Mouse (Mus musculus): Measurements from ENCODE around the gene Cdx4.

The Cdx4 gene

DNA sequence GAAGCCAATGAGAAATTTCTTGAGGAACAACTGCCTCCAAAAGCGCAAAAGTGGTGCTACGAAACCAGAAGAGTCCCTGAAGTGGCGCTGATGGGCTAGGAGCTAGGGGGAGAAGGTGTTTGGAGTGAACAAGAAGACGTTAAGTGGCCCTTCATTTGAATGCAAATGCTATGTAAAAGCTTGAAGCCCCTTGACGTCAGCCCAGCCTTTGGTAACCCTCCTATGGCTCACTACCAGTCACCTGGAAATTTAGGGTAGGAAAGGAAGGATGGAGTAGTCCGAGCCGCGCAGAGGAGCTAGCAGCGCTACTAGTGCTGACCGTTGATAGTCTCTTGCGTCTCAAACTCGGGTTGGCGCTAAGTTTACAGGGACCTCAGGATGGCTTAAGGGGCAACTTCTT is at the start of gene Cdx4:
Cdx4 (plus strand) TSS at position 253 of the 400 bp plus-strand sequence.
- no peak for DNase-seq

GRCm38 (mm10) chrX:103274325-103274724 is 46.9 kb upstream of the Cdx4 start:
- peak; percentile 20 for DNase-seq

DNA sequence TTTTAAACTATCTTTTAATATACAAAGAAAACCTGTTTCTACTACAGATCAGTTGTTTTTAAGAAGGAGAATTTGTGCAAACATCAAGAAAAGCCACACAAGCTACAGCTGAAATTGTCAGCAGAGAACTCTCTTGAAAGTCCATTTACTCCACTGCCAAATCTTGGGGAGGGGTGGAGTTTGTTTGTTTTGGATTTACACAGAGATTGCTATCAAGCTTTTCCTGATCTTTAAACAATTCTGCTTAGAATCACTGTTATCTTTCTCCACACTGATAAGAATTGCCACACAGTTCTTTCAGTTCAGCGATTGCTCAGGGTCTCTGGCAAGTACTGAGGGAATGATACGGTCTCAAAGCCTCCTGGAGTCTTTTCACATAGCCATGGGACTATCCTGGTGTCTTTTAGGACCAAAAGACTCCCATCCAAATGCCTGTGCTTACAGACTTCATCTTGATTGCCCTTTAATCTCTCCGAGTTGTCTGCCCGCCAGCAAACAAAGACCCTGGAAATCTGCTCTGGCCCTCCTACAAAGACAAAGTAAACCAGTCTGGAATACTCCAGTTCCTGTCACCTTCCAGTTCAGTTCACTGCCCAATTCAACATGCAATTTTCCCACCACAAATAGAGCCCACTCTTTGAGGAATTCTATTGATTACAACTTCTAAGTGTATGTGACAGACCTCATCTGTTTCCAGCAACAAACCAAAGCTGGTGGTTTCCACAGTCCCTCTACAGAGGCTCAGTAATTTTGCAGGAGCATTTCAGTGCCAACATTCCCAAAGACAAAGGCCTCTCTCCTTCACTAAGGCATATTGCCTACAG is 34.1 kb upstream of the Cdx4 start:
- peak; percentile 5 for DNase-seq

GRCm38 (mm10) chrX:103287846-103288377 is 33.3 kb upstream of the Cdx4 start:
- DNase-seq, result peak; percentile 6

DNA sequence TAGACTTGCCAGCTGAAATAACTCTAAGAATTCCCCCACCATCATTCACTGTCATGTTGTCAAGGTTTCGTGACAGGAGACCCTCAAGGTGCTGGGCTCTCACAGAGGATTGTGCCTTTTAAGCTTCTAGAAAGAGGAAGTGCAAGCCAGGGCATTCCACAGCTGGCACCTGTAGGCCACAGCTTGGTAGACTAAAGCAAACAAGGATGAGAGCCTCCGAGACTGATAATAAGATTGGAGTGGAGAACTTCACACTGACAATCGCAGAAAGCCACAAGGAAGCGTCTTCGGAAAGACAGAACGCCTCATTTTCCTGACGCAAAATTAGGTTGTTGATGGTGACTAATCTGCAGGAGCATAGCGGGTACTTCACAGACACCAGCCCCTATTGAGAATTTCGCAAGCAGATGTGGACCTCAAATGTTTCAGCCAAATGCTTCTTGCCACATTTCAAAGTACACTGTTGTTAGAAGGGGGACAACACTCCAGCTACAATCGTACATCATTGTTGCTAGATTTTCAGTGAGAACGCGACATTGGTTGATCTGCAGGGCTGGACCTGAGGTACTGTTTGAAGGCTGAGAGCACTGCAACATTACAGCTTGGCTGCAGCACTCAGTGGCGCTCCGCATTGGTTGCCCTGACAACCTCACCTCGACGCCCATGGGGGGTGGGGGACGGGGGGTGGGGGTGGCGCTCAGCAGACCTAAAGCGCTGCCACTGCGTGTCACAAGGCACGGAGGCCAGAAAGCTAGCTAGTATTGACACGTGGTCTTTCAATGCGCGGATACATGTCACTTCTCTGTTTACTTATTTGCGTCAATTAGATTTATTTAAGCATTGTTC is 32.5 kb upstream of the Cdx4 start:
- peak; percentile 49 for DNase-seq

DNA sequence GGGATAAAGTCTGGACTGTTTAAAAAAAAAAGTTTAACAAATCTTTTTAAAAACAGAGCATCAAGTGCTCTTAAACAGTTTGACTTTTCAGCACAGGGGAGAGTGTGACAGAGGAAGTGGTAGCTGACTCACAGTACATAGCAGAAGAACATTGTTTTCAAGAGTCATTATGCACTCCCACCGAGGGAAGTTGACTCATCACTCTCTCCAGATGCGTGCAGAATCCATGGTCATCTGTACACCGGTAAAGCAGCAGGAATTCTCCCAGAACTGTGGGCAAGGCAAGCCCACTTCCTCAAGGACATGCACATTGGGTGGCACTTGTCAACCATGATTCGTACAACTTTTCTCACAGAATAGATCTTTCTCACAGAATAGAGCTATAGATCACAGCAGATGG is 22.3 kb upstream of the Cdx4 start:
- DNase-seq, result no peak

- DNase-seq, result no peak
These were observed 12.9 kb upstream of the Cdx4 start for GRCm38 (mm10) chrX:103308262-103308661.

DNA sequence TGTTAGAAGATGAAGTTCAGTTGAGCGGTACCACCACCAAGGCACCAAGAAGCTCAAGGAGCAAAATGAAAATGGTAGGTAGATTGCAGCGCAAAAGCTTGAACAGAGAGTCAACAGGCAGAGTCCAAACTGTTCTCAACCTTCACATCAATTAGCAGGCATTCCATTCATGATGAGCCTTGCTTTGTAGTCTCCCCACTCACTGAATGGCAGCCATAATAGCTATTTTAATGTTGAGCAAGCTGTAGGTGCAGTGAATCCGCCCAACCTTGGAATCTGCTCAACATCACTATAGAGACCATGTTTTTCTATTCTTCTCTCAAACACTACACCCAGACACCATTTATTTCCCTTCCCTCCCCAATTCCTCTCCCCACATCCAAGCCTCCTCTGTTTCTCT is 9.5 kb upstream of the Cdx4 start:
- no peak for DNase-seq

GRCm38 (mm10) chrX:103314146-103314545 is 7.1 kb upstream of the Cdx4 start:
- no peak for DNase-seq

- DNase-seq, result no peak
These were observed 4.7 kb downstream of the Cdx4 start for GRCm38 (mm10) chrX:103325900-103326299.

- no peak for DNase-seq
These were observed 8.2 kb downstream of the Cdx4 start for GRCm38 (mm10) chrX:103329386-103329785.

DNA sequence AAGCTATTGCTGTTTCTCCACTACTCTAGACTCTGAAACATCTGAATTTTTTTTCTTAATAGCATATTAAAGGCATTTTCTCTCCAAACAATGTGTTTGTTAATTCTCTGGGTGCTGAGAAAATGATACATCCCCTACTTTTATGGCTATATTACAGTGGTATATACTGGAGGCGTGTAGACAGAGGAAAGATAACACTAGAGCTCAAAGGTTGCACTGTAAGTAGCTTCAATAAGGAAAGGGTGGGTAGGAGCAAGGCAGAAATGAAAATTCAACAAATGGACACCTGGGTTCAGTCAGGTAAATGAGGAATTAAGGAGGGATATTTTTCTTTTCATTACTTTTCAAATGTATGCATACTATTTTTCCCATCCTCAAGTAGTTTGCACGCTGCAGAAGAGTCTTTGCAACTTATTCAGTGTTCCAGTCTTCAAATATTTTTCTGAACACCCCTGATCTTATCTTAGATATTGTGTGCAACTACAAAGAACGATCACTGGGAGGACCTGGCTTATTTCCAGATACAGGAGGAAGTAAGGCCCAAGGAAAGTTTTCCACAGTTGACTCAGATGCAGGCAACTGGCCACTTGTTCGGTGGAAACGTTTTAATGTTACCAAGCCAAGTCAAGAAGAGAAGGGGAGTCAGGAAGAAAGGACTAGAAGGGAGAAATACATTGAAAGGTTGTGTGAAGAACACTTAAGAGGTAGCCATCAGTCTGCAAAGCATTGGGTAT is 10.1 kb downstream of the Cdx4 start:
- no peak for DNase-seq

DNA sequence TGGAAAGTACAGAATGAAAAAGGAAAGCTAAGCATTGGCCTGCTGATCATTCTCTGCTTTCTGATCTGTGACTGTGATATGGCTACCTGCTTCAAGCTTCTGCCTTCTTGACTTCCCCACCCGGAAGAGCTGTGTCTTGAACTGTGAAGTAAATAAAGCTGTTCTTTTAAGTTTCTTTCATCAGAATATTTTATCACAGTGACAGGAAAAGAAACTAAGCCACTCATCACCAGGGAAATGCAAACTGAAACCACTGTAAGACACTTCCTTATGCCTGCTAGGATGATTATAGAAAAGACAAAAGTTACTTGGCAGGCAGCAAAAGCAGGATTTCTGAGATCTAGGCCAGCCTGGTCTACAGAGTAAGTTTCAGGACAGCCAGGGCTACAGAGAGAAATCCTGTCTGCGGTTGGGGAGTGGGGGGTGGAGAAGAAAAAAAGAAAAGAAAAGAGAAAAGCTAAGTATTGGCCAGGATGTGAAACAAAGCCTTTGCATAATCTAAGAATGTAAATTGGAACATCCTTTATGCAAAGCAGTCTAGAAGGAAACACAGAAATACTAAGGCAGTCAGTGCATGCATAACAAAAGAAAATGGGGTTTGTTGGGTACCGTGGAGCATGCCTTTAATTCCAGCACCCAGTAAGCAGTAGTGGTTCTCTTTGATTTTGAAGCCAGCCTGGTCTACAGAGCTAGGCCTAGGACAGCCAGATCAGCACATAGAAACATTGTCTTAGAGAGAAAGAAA is 20.3 kb downstream of the Cdx4 start:
- DNase-seq, result no peak

DNA sequence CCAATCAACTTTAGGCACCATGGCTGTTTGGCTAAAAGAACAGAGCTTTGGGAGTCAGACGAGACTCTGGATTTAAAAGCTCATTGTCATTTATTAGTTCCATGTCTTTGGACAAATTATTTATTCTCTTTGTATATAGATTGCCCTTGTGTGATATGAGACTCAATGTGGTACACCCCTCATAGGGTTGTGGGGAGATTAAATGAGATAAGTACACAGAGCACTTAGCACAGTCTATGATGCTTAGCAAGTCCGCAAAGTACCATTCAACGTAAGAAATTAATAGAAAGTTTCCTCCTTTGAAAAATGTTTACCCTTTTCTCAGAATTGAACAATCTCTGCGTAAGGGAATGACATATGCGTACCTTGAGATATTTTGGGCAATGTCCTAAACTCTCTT is 34.6 kb downstream of the Cdx4 start:
- DNase-seq, result no peak

DNA sequence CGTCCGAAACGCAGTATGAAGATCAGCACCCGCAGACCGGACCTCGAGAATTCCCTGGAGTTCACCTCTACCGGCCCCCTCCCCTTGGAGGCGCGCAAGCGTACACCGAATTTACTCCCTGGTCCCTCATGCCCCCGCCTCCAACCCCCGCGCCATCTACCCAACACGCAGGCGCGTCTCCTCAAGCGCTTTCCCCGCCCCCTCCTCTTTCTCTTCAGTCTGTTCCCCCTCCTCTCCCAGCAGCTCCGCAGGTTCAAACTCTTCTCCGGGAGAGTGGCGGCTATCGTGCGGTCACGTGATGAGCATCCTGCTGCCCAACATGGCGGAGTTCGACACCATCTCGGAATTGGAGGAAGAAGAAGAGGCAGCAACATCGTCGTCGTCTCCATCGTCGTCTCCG is 35.1 kb downstream of the Cdx4 start, which contains the start of gene Chic1:
Chic1 (plus strand) TSS at position 190 of the 400 bp plus-strand sequence.
- DNase-seq, result peak; percentile 93

DNA sequence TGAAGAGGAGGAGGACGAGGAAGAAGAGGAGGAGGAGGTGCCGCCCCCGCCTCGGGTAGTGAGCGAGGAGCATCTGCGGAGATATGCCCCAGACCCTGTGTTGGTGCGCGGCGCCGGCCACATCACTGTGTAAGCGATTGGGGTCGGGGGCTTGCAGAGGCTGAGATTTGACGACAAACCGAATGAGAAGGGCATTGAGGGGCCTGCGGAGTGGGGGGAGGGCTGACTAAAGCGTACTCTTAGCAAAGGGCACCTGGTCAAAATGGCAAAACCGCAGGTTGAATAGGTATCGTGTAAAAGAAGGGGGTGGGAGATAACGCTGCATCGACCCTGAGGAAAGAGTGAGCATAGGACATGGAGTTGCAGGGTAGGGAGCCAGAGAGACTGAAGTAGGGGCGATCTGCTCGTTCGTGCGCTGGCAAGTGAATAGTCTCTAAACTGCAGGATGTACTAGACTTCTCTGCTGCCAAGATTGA is 35.6 kb downstream of the Cdx4 start:
- no peak for DNase-seq

GRCm38 (mm10) chrX:103366201-103366600 is 45.0 kb downstream of the Cdx4 start:
- DNase-seq, result no peak

DNA sequence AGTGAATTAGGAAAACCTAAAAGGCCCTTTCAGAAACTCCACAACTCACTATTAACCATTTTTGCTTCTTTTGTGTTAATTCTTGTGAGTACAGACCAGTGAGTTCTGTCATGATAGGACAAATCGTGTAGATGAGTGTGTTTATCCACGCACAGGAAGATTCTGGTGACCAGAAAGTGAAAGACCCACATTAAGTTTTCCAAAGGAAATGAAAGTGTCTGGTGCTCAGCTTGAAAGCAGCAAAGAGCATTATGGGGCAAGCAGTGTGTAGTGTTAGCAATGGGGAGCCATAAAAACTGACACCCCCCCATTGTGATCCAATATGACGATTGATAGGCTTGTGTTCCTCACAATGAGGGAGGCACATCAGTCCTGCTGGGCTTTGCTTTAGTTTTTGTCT is 47.5 kb downstream of the Cdx4 start:
- DNase-seq, result no peak

GRCm38 (mm10) chrX:103371221-103371620 is 50.0 kb downstream of the Cdx4 start:
- no peak for DNase-seq

DNA sequence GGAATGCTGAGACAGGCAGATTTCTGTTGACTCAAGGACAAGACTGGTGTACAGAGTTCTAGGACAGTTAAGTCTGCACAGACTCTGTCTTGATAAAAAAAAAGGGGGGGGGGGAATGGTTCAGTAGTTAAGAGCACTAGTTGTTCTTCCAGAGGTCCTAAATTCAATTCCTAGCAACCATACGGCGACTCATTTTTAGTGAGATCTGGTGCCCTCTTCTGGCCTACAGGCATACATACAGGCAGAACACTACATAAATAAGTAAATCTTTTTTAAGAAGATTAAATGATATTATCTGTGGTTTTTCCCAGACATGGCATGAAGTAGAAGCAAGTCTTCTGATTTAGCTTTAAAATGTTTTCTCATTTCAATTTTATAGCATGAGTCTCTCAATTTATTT is 50.4 kb downstream of the Cdx4 start:
- DNase-seq, result peak; percentile 46

DNA sequence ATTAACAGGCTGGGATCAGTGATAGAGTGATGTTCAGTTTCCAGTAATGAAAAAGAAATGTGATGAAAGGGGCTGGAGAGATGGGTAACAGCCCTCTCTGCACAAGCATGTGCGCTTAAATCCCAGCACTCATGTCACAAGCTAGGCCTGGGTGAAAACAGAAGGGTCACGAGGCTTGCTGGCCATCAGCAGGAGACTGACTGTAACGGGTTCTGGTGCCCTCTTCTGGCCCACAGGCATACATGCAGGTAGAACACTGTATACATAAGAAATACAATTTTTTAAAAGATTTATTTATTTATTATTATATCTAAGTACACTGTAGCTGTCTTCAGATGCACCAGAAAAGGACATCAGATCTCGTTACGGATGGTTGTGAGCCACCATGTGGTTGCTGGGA is 53.1 kb downstream of the Cdx4 start:
- DNase-seq, result peak; percentile 34
